Mouse (Mus musculus): ENCODE results near the gene Flad1.

GRCm38 (mm10) chr3:89422556-89423205 lies 11.0 kb upstream of the Flad1 start:
- no peak for TF ChIP-seq CTCF (IDR thresholded peaks at IDR 0.05; ENCODE audit: extremely low read depth, insufficient read length, insufficient replicate concordance, low read depth, low read length)
- no peak for TF ChIP-seq POLR2A (IDR thresholded peaks at IDR 0.05; ENCODE audit: low read depth, low read length)

Measured in small intestine, adult 2 months (tissue).